Mouse (Mus musculus) frontal cortex, adult 2 months (tissue): ENCODE results near the gene Nnat. TPM values are rescaled to one million over a fixed set of nuclear protein-coding genes. Genes with fewer than 3 reads are reported as not detected.
A peak's percentile ranks its signal among the peaks of the same experiment; 100 is the strongest.

Source experiments
- DNase-seq, 2 experiments: peaks; one replicate each; pipeline ENCODE4 v3.0.0; 2022; ENCODE audit warnings: low spot score in 1 of 2; ENCODE audit errors: extremely low spot score in 1 of 2
- polyA plus RNA-seq: library from polyadenylated mRNA; depleted of rRNA; stranded (reverse); fragments of >200 nt; gene quantifications from 2 replicates; pipeline ENCODE4 v1.2.3, GENCODE M21; 2012; rRNA removed

The Nnat gene
- polyA plus RNA-seq, 1 experiment, result 428 TPM

DNA sequence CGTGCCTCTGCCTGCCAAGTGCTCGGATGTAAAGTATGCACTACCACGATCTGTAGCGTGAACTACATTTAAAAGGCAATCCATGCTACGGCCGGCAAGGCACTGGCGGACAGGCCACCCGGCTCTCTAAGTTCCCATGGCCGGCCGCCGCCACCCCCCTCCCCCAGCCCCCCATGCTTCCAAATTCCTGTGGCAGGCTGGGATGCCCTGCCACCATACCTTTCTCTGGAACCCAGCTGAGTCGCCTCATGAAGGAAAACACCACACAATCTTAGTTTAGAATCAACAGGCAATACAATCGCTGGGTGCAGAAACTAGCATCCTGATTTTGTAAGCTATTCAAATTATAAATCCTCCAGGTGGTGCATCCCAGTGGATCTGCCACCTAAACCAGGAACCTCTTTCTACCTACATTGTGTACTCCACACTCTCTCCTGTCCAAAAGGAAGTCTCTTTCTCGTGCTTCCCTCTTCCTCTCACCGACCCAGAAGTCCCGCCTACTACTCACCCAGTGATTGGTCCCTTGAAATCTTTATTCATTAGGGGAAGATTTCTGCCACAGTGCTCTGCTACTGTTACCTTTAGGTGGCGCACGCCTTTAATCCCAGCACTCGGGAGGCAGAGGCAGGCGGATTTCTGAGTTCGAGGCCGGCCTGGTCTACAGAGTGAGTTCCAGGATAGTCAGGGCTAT is 37.1 kb downstream of the Nnat start:
- DNase-seq, result no peak

DNA sequence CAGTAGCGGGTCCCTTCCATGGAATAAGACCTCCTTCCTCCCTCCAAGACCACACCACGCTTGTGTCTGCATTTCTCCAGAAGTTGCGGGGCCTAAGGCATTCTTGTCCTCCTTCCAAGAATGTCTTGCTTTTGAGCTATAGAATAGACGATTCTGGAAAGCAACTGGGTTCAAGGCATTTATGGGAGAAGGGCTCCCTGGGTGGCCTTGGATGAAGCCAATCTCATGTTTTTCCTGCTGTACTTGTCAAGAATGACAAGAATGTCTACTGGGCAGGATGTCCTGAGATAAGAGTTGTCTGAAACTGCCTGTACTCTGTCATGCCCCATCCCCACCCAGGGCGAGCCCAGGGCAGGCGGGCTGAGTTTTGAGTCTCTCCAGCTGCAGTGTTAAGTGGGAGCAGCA is 41.6 kb downstream of the Nnat start:
- DNase-seq, result no peak

DNA sequence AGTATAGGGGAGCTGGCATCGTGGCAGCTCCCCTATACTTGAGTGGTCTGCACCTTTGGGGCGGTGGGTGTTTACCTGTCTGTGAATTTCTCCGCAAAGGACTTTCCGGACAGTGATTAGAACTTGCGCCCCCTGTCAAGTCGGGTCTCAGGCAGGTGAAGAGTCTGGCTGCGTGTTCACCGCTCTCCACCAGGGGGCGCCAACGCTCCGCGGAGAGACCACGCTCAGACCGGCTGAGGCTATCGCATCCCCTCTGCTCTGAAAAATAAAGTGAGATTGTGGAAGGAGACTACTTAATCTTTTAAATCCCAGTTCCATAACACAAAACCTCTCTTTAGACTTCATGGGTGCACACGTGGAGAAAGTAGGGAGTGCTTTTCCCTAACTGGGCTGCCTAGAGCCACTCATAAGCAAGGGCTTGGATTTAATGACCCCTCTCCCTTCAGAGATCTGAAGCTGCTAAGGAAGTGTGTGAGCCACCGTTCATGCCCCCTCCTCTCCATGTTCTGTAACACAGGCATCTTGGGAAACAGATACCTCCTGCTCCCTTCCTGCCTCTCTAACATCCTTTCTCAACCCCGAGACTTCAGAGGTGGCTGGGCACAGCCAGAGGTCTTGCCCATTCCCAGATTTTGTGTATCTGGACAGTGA is 45.3 kb downstream of the Nnat start:
- DNase-seq, result peak; percentile 30 to 92

DNA sequence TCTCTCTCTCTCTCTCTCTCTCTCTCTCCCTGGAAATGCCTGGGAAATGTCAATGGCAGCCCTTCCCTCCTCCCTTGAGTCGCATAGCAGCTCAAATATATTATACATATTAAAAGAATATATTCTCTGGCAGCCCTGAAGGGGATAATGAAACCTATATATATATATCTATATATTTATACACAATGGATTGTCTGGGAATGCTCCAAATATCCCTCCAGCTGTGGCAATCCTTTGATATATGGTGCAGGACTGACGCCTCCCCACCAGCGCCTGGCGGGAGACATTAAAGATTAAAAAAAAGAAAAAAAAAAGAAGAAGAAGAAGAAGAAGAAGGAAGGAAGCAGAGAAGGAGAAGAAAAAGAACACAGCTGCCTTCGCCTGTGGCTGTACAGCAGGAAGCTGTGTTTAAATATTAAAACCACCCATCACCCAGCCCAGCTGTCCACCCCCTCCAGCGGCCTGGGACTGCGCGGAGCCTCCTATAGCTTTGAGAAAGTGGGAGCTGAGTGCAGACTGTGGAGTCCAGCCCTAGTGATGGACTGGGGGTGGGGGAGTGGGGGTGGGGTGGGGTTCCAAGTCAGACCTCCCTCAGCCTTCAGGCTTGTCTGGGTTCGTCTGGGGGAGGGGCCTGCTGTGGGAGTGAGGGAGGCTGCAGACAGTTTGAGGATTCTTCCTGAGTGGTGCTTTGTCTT is 47.8 kb downstream of the Nnat start:
- no peak for DNase-seq

DNA sequence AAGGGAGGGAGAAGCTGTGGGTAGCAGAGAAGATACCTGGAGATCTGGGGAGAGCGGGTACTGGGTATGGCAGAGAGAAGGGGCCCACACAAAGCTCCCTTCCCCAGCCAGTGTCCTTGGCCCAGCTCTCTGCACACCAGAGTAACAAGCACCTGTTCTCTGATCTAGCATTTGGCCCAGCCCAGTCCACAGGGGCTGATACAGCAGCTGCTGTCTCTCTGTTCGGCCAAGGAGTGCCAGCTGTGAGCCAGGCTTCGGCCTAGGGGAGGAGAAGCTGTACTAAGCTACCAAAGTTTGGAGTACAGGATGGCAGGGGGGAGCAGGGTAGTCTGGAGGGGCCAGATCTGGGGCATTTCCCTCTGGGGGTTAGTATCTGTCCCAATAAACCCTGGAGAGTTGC is 51.9 kb downstream of the Nnat start:
- DNase-seq, result no peak

Other genes starting within 250 kb of the Nnat start
- 1.4 and 3.6 TPM in 2 replicates for gene Ghrh, start 212.6 kb upstream of the Nnat start, polyA plus RNA-seq
- gene Manbal, start 192.5 kb upstream of the Nnat start, polyA plus RNA-seq, result 98.3 and 103 TPM in 2 replicates
- 82.0 and 91.2 TPM in 2 replicates for gene Src, start 141.6 kb upstream of the Nnat start, polyA plus RNA-seq
- 107 and 113 TPM in 2 replicates for gene Blcap, start 11.2 kb downstream of the Nnat start, polyA plus RNA-seq
- gene Ctnnbl1, start 177.3 kb downstream of the Nnat start, polyA plus RNA-seq, result 29.1 and 30.8 TPM in 2 replicates